Mouse (Mus musculus) right cerebral cortex, adult 18-20 months (tissue): ENCODE results near the gene Trmt13.

Source experiments
- DNase-seq: peaks from one replicate; pipeline ENCODE4 v3.0.0; 2022; ENCODE audit warnings: mixed read lengths

The Trmt13 gene

GRCm38 (mm10) chr3:116542070-116542469 is 72.3 kb downstream of the Trmt13 start:
- no peak for DNase-seq

GRCm38 (mm10) chr3:116537200-116537573 is 77.2 kb downstream of the Trmt13 start:
- no peak for DNase-seq

- DNase-seq = no peak
Measured at GRCm38 (mm10) chr3:116536428-116537199, 77.8 kb downstream of the Trmt13 start.
